Mouse (Mus musculus): Measurements from ENCODE around the gene Micu1. TPM values are rescaled to one million over a fixed set of nuclear protein-coding genes. Genes with fewer than 3 reads are reported as not detected.
A peak's percentile ranks its signal among the peaks of the same experiment; 100 is the strongest.
"Not testable (repeated sequence)": the region's sequence is repeated elsewhere in the genome, so short reads cannot be mapped to it uniquely, and the experiment has no call there.

Micu1 gene
- polyA plus RNA-seq, 1 experiment from 2014 or later: 40.1 TPM

- Histone ChIP-seq H3K4me3 (ENCODE audit: low read depth, low read length) (no peak overlapping the region), H3K4me2 (ENCODE audit: low read depth, low read length) (no peak overlapping the region), H3K27me3 (ENCODE audit: control insufficient read depth, insufficient read depth, low read depth, low read length) (no peaks in the 10 kb centered on the region), H3K9me3 (replicated peaks; ENCODE audit: control insufficient read depth, low read length) (no peaks in the 10 kb centered on the region; the same call in 1 of the 2 replicates), H3K36me3 (ENCODE audit: control insufficient read depth, insufficient read depth) (no peaks in the 10 kb centered on the region), H3K27ac (ENCODE audit: low read length) (no peak overlapping the region), H3K9ac (ENCODE audit: low read depth, low read length) (no peak overlapping the region), H3K4me1 (ENCODE audit: control insufficient read depth, low read depth, low read length) (peaks cover 26% of the 10 kb centered on the region)
- ATAC-seq (ENCODE audit: low read depth): no peak
- 79% methylated on average over 6 of the region's 6 CpGs for WGBS (ENCODE audit: insufficient replicate concordance)
Measured at GRCm38 (mm10) chr10:59870038-59870437, 167.8 kb downstream of the Micu1 start.

DNA sequence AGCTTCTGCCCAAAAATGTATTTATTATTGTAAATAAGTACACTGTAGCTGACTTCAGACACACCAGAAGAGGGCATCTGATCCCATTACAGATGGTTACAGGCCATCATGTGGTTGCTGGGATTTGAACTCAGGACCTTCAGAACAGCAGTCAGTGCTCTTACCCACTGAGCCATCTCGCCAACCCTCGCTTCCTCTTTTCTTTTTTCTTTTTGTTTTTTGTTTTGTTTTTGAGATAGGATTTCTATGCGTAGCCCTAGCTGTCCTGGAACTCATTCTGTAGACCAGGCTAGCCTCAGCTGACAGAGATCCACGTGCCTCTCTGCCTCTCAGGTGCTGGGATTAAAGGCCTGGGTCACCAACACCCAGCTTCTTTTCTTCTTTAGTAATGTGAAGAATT is 170.4 kb downstream of the Micu1 start:
- not testable (repeated sequence) for H3K9me3 ChIP-seq (replicated peaks; ENCODE audit: control insufficient read depth, low read length); H3K36me3 ChIP-seq (ENCODE audit: control insufficient read depth, insufficient read depth); H3K27me3 ChIP-seq (ENCODE audit: control insufficient read depth, insufficient read depth, low read depth, low read length); ATAC-seq (ENCODE audit: low read depth)
- peak overlapping the region; percentile 99 for H3K27ac ChIP-seq (ENCODE audit: low read length)
- peak overlapping the region; percentile 75 for H3K9ac ChIP-seq (ENCODE audit: low read depth, low read length)
- peak overlapping the region; percentile 67; the same call in 1 of the 2 replicates for H3K4me3 ChIP-seq (ENCODE audit: low read depth, low read length)
- peak overlapping the region; percentile 76 for H3K4me2 ChIP-seq (ENCODE audit: low read depth, low read length)
- peaks cover 46% of the 10 kb centered on the region for H3K4me1 ChIP-seq (ENCODE audit: control insufficient read depth, low read depth, low read length)
- WGBS (ENCODE audit: insufficient replicate concordance): 88% methylated on average over 4 of the region's 4 CpGs

GRCm38 (mm10) chr10:59873206-59873605 is 170.9 kb downstream of the Micu1 start:
- Histone ChIP-seq H3K27me3 (ENCODE audit: control insufficient read depth, insufficient read depth, low read depth, low read length) (no peaks in the 10 kb centered on the region), H3K4me1 (ENCODE audit: control insufficient read depth, low read depth, low read length) (peaks cover 51% of the 10 kb centered on the region), H3K36me3 (ENCODE audit: control insufficient read depth, insufficient read depth) (no peaks in the 10 kb centered on the region), H3K9me3 (replicated peaks; ENCODE audit: control insufficient read depth, low read length) (no peaks in the 10 kb centered on the region; the same call in 1 of the 2 replicates), H3K4me3 (ENCODE audit: low read depth, low read length) (peak overlapping the region; percentile 67), H3K9ac (ENCODE audit: low read depth, low read length) (peak overlapping the region; percentile 75), H3K27ac (ENCODE audit: low read length) (peak overlapping the region; percentile 99), H3K4me2 (ENCODE audit: low read depth, low read length) (peak overlapping the region; percentile 76)
- ATAC-seq (ENCODE audit: low read depth): peak; percentile 70
- WGBS (ENCODE audit: insufficient replicate concordance): 27% methylated on average over 5 of the region's 5 CpGs

DNA sequence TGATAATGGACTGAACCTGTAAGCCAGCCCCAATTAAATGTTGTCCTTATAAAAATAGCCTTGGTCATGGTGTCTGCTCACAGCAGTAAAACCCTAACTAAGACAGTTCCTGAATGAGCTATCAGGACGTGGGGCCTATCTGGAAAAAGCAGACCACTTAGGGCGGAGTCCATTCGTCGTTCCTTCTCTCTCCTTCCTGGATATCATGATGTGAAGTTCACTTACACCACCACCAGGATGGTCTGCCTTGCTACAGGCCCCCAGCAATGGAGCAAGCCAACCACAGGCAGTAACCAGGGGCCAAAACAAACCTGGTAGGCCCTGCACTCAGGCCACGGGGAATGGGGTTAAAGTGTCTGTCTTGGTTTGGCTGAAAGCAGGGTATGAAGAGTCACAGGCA is 171.3 kb downstream of the Micu1 start:
- H3K36me3 ChIP-seq (ENCODE audit: control insufficient read depth, insufficient read depth): no peaks in the 10 kb centered on the region
- H3K4me3 ChIP-seq (ENCODE audit: low read depth, low read length): peak overlapping the region; percentile 67
- ATAC-seq (ENCODE audit: low read depth): peak; percentile 75
- no peaks in the 10 kb centered on the region; the same call in 1 of the 2 replicates for H3K9me3 ChIP-seq (replicated peaks; ENCODE audit: control insufficient read depth, low read length)
- peak overlapping the region; percentile 99 for H3K27ac ChIP-seq (ENCODE audit: low read length)
- H3K27me3 ChIP-seq (ENCODE audit: control insufficient read depth, insufficient read depth, low read depth, low read length): no peaks in the 10 kb centered on the region
- peak overlapping the region; percentile 75 for H3K9ac ChIP-seq (ENCODE audit: low read depth, low read length)
- H3K4me2 ChIP-seq (ENCODE audit: low read depth, low read length): peak overlapping the region; percentile 76
- H3K4me1 ChIP-seq (ENCODE audit: control insufficient read depth, low read depth, low read length): peaks cover 54% of the 10 kb centered on the region
- 20% methylated on average over 5 of the region's 5 CpGs for WGBS (ENCODE audit: insufficient replicate concordance)

GRCm38 (mm10) chr10:59875396-59875795 is 173.1 kb downstream of the Micu1 start:
- H3K9ac ChIP-seq (ENCODE audit: low read depth, low read length): peak overlapping the region; percentile 75
- H3K27me3 ChIP-seq (ENCODE audit: control insufficient read depth, insufficient read depth, low read depth, low read length): no peaks in the 10 kb centered on the region
- ATAC-seq (ENCODE audit: low read depth): peak; percentile 70
- peaks cover 57% of the 10 kb centered on the region for H3K4me1 ChIP-seq (ENCODE audit: control insufficient read depth, low read depth, low read length)
- WGBS (ENCODE audit: insufficient replicate concordance): 13% methylated on average over 1 of the region's 1 CpGs
- H3K4me3 ChIP-seq (ENCODE audit: low read depth, low read length): peak overlapping the region; percentile 67
- H3K9me3 ChIP-seq (replicated peaks; ENCODE audit: control insufficient read depth, low read length): no peaks in the 10 kb centered on the region; the same call in 1 of the 2 replicates
- H3K36me3 ChIP-seq (ENCODE audit: control insufficient read depth, insufficient read depth): no peaks in the 10 kb centered on the region
- H3K27ac ChIP-seq (ENCODE audit: low read length): peak overlapping the region; percentile 99
- H3K4me2 ChIP-seq (ENCODE audit: low read depth, low read length): peak overlapping the region; percentile 76

GRCm38 (mm10) chr10:59876698-59877097 is 174.4 kb downstream of the Micu1 start:
- H3K27me3 ChIP-seq (ENCODE audit: control insufficient read depth, insufficient read depth, low read depth, low read length): not testable (repeated sequence)
- H3K4me1 ChIP-seq (ENCODE audit: control insufficient read depth, low read depth, low read length): peaks cover 69% of the 10 kb centered on the region
- 0 out of 2 replicates have a peak overlapping the region, but pooled peaks have one; percentile 76 for H3K4me2 ChIP-seq (ENCODE audit: low read depth, low read length)

DNA sequence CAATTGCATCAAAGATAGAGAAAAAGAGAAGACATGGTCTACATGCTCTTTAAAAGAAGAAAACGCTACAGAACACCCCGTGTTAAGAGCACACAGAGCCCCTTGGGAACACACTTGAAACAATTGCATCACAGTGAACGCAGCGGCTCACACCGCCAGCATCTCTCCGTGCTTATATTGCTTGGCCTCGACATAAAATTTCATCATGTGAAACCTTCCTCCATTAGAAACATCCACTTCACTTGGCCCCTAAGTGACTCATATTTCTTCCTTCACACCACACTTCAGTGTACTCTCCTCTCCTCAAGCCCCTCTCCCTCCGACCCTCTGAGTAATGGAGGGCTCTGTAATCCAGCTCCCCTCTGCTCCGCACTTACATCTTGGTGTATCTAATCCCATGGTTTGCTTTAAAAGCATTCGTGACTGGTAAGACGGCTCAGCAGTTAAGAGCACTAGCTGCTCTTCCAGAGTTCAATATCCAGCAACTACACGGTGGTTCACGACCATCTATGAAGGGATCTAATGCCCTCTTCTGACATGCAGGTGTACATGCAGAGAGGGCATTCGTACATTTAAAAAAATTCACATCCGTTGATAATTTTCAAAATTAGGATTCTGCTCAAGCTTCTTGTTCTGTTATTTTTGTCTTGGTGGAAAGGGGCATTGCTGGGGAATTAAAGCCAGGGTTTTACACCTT is 175.3 kb downstream of the Micu1 start:
- WGBS (ENCODE audit: insufficient replicate concordance): 72% methylated on average over 15 of the region's 15 CpGs
- ATAC-seq (ENCODE audit: low read depth): no peak
- Histone ChIP-seq H3K4me3 (ENCODE audit: low read depth, low read length) (no peak overlapping the region), H3K36me3 (ENCODE audit: control insufficient read depth, insufficient read depth) (no peaks in the 10 kb centered on the region), H3K4me2 (ENCODE audit: low read depth, low read length) (peak overlapping the region; percentile 58; the same call in 1 of the 2 replicates), H3K4me1 (ENCODE audit: control insufficient read depth, low read depth, low read length) (peaks cover 74% of the 10 kb centered on the region), H3K9me3 (replicated peaks; ENCODE audit: control insufficient read depth, low read length) (no peaks in the 10 kb centered on the region), H3K9ac (ENCODE audit: low read depth, low read length) (peak overlapping the region; percentile 1; the same call in 1 of the 2 replicates), H3K27me3 (ENCODE audit: control insufficient read depth, insufficient read depth, low read depth, low read length) (no peaks in the 10 kb centered on the region), H3K27ac (ENCODE audit: low read length) (peak overlapping the region; percentile 100)

More at GRCm38 (mm10) chr10:59876698-59877097, 174.4 kb downstream of the Micu1 start:
- H3K27ac ChIP-seq (ENCODE audit: low read length): peak overlapping the region; percentile 99
- peak overlapping the region; percentile 51 for H3K9ac ChIP-seq (ENCODE audit: low read depth, low read length)
- ATAC-seq (ENCODE audit: low read depth); H3K4me3 ChIP-seq (ENCODE audit: low read depth, low read length); H3K36me3 ChIP-seq (ENCODE audit: control insufficient read depth, insufficient read depth); H3K9me3 ChIP-seq (replicated peaks; ENCODE audit: control insufficient read depth, low read length): not testable (repeated sequence)
- 91% methylated on average over 3 of the region's 4 CpGs for WGBS (ENCODE audit: insufficient replicate concordance)

DNA sequence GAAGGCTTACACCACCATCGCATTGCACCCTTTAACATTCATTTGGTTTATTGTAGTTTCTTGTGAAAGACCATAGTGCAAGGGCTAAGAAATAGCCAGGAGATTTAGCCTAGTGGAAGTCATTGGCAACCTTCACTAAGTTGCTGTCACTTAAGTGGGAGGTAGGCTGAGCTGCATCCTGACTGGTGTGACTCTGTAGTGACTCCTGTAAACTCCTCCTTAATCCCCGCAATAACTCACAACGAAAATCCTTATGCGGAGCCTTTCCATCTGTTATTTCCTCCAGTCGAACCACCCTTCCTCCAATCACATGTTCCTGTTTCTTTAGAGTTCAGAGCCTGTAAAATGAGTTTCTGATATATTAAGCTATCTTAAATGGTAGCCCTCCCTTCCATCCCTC is 176.5 kb downstream of the Micu1 start:
- ATAC-seq (ENCODE audit: low read depth): no peak
- peak overlapping the region; percentile 99 for H3K9ac ChIP-seq (ENCODE audit: low read depth, low read length)
- H3K9me3 ChIP-seq (replicated peaks; ENCODE audit: control insufficient read depth, low read length): no peaks in the 10 kb centered on the region
- H3K4me1 ChIP-seq (ENCODE audit: control insufficient read depth, low read depth, low read length): peaks cover 66% of the 10 kb centered on the region
- H3K27ac ChIP-seq (ENCODE audit: low read length): peak overlapping the region; percentile 100
- no peaks in the 10 kb centered on the region for H3K27me3 ChIP-seq (ENCODE audit: control insufficient read depth, insufficient read depth, low read depth, low read length)
- WGBS (ENCODE audit: insufficient replicate concordance): 15% methylated on average over 5 of the region's 5 CpGs
- peak overlapping the region; percentile 58 for H3K4me2 ChIP-seq (ENCODE audit: low read depth, low read length)
- peak overlapping the region; percentile 96 for H3K4me3 ChIP-seq (ENCODE audit: low read depth, low read length)
- no peaks in the 10 kb centered on the region for H3K36me3 ChIP-seq (ENCODE audit: control insufficient read depth, insufficient read depth)
